ENCODE assay signal across 8 mouse cellular contexts in genomic region chr5:36485306-36485705, GRCm38 (mm10). TPM values are rescaled to one million over a fixed set of nuclear protein-coding genes. Genes with fewer than 3 reads are reported as not detected.
DNase-seq lines count a peak whose midpoint lies in the region; ATAC-seq and TF ChIP-seq lines count a peak whose summit lies in the region.

No protein-coding gene starts in this region.

- no peaks in the 10 kb centered on the region for H3K36me3 ChIP-seq in heart, postnatal 0 days (replicated peaks; ENCODE audit: control insufficient read depth, insufficient read depth, low read length)

- no peak for TF ChIP-seq CTCF in heart, postnatal 0 days (IDR thresholded peaks at IDR 0.05; ENCODE audit: low read depth)
- no peak for TF ChIP-seq CTCF in bone marrow macrophage, adult 2 months (IDR thresholded peaks at IDR 0.05; ENCODE audit: low read depth, low read length)

- no peak overlapping the region for H3K27ac ChIP-seq in heart, postnatal 0 days (ENCODE audit: low read depth)
- no peak overlapping the region for H3K27ac ChIP-seq in bone marrow macrophage, adult 2 months (ENCODE audit: insufficient read depth, low read depth, low read length)

- H3K9ac ChIP-seq in heart, postnatal 0 days (replicated peaks; ENCODE audit: low read depth, low read length): no peak overlapping the region; the same call in 1 of the 2 replicates

- no peak for ATAC-seq in heart, postnatal 0 days (ENCODE audit: insufficient read depth, low read depth)
- ATAC-seq in megakaryocyte-erythroid progenitor cell, adult 5-6 weeks (replicated peaks; ENCODE audit: low FRiP score, low TSS enrichment, poor library complexity, severe bottlenecking): no peak

- H3K27me3 ChIP-seq in heart, postnatal 0 days (ENCODE audit: control insufficient read depth, insufficient read depth, low read length): peaks cover 14% of the 10 kb centered on the region

- no peak for TF ChIP-seq POLR2A in bone marrow macrophage, adult 2 months (IDR thresholded peaks at IDR 0.05; ENCODE audit: borderline replicate concordance, low read depth, low read length)

- WGBS in heart, postnatal 0 days: 20% methylated on average over 19 of the region's 19 CpGs

- no peak for TF ChIP-seq EP300 in heart, postnatal 0 days (IDR thresholded peaks at IDR 0.05; ENCODE audit: low read depth)

- peak overlapping the region; percentile 61 for H3K4me3 ChIP-seq in heart, postnatal 0 days (ENCODE audit: low read depth, low read length)
- H3K4me3 ChIP-seq in bone marrow macrophage, adult 2 months (ENCODE audit: insufficient read depth, low read length): peak overlapping the region; percentile 59

- H3K4me2 ChIP-seq in heart, postnatal 0 days (ENCODE audit: low read depth, low read length): peak overlapping the region; percentile 96

- peaks cover 25% of the 10 kb centered on the region for H3K4me1 ChIP-seq in heart, postnatal 0 days (ENCODE audit: control insufficient read depth, insufficient read depth)
- peaks cover 22% of the 10 kb centered on the region for H3K4me1 ChIP-seq in bone marrow macrophage, adult 2 months (ENCODE audit: control insufficient read depth, insufficient read depth, low read length)

- DNase-seq in heart, postnatal 0 days (ENCODE audit: low spot score): no peak
- no peak for DNase-seq in heart, adult 9 months (ENCODE audit: low spot score in 2 of 2)
- peak; percentile 46 for DNase-seq in induced T-regulatory cell, adult 2 months (ENCODE audit: low read depth)
- DNase-seq in naive thymus-derived CD4-positive, alpha-beta T cell, adult 2 months (ENCODE audit: low read depth): peak; percentile 49
- DNase-seq in adrenal gland, adult 18-20 months (ENCODE audit: low spot score in 2 of 2): no peak
- DNase-seq in cerebellum, adult 8-10 months: no peak

- H3K9me3 ChIP-seq in heart, postnatal 0 days (replicated peaks; ENCODE audit: control insufficient read depth, low read length): no peaks in the 10 kb centered on the region

RNA-seq across cellular contexts. Expression of gene Ccdc96, which starts 0.9 kb away (rescaled TPM):
- not detected in 2 replicates for total RNA-seq in heart, postnatal 0 days (2014; rRNA removed; ENCODE audit: low replicate concordance)
- polyA plus RNA-seq in heart, postnatal 0 days (2015; fragmentation: Nextera tagmentation; extraction: Ambion mirVana): 0.19 and 0.25 TPM in 2 replicates
- not detected in 2 replicates for polyA plus RNA-seq in bone marrow macrophage, adult 2 months (2012; ENCODE audit: insufficient read depth, insufficient read length, missing spikeins)
- total RNA-seq in adrenal gland, adult 18-20 months (2021): under 1 TPM; 0.17 to 0.45 TPM
- 0.50 TPM in 1 of 2 replicates, not detected in the other for total RNA-seq in megakaryocyte-erythroid progenitor cell, adult 5-6 weeks (2014; fragmentation: Nextera tagmentation)
- 0.19 and 1.2 TPM in 2 replicates for total RNA-seq in megakaryocyte-erythroid progenitor cell, adult 5-6 weeks (2017)

RNA-seq across cellular contexts. Expression of gene Tada2b, which starts 1.2 kb away (rescaled TPM):
- total RNA-seq in heart, postnatal 0 days (2014; rRNA removed; ENCODE audit: low replicate concordance): 10.3 and 13.3 TPM in 2 replicates
- polyA plus RNA-seq in heart, postnatal 0 days (2015; fragmentation: Nextera tagmentation; extraction: Ambion mirVana): 1.2 and 1.7 TPM in 2 replicates
- polyA plus RNA-seq in bone marrow macrophage, adult 2 months (2012; ENCODE audit: insufficient read depth, insufficient read length, missing spikeins): 9.5 and 9.9 TPM in 2 replicates
- total RNA-seq in adrenal gland, adult 18-20 months (2021): 10 to 100 TPM; 35.0 to 39.6 TPM
- total RNA-seq in megakaryocyte-erythroid progenitor cell, adult 5-6 weeks (2014; fragmentation: Nextera tagmentation): 13.6 and 17.9 TPM in 2 replicates
- total RNA-seq in megakaryocyte-erythroid progenitor cell, adult 5-6 weeks (2017): 17.4 and 20.9 TPM in 2 replicates

RNA-seq across cellular contexts. Expression of gene Grpel1, which starts 20.5 kb away (rescaled TPM):
- total RNA-seq in heart, postnatal 0 days (2014; rRNA removed; ENCODE audit: low replicate concordance): 30.1 and 37.1 TPM in 2 replicates
- 82.8 and 84.0 TPM in 2 replicates for polyA plus RNA-seq in heart, postnatal 0 days (2015; fragmentation: Nextera tagmentation; extraction: Ambion mirVana)
- 10.4 and 11.1 TPM in 2 replicates for polyA plus RNA-seq in bone marrow macrophage, adult 2 months (2012; ENCODE audit: insufficient read depth, insufficient read length, missing spikeins)
- 10 to 100 TPM; 76.2 to 79.3 TPM for total RNA-seq in adrenal gland, adult 18-20 months (2021)
- total RNA-seq in megakaryocyte-erythroid progenitor cell, adult 5-6 weeks (2014; fragmentation: Nextera tagmentation): 27.8 and 28.8 TPM in 2 replicates
- 33.2 and 40.2 TPM in 2 replicates for total RNA-seq in megakaryocyte-erythroid progenitor cell, adult 5-6 weeks (2017)

Comparison
In these comparisons a context has a peak if more than half of its experiments do, and no peak if none do; other contexts are left out.
1. DNase-seq: peak in induced T-regulatory cell, adult 2 months (single experiment) and naive thymus-derived CD4-positive, alpha-beta T cell, adult 2 months (single experiment); none in heart, postnatal 0 days (single experiment), heart, adult 9 months (0 of 2), adrenal gland, adult 18-20 months (0 of 2) and cerebellum, adult 8-10 months (single experiment).